Mouse (Mus musculus) left cerebral cortex, postnatal 4 days (tissue): ENCODE measurements at regions not wholly inside any gene's neighbourhood (a gene's known extent, or its start where the extent isn't known, plus 50 kb on each side); places are given as distances from the start of the nearest gene placed in this dataset.

ENCODE experiments used
- DNase-seq: peaks from one replicate; pipeline ENCODE4 v3.0.0-alpha.2; 2022
- intact Hi-C: fragments of 180-260 bp; cut with DNase I; formaldehyde crosslinking; loops from one replicate; pipeline ENCODE4 v1.15.1; 2025

DNA sequence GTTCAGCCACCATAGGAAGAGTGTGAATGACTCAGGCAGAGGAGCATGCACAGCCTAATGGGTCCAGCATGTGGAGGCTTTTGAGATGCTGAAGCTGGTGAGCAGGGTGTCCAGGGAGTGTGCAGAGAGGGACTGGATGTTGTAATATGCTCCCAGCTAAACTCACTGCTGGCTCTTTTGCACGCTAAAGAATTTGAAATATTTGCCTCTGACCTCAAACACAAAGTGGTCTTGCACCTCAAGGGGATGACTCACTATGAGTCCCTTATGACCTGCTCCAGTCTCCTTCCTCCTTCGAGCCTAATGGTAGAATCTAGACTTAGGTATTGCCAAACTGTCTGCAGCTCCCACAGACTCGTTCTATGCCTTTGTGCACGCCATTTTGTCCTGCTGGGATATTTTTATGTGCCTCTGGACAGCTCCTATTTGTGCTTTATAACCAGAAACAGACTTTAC is 55.0 kb upstream of the Slit3 start:
- no peak for DNase-seq
- intact Hi-C loops: no loop called here

DNA sequence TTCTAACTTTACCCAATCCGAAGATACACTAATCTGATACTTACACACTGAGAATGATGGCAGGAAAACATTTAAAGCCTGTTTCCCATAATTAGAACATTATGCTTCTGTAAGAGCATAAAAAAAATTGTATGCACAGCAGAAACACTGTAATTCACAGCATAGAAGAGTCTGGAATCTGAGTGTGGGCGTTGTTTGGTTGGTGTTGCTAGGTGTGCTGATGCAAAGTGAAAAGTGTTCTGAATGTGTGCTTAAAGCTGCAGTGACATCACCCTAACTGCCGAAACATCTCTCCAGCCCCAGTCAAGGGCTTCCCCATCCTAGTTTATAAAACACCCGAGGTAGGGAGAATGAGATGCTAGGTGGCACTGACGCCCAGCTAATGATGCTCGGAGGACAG is 63.2 kb upstream of the Slit3 start:
- no peak for DNase-seq
- intact Hi-C loops: no loop called here

DNA sequence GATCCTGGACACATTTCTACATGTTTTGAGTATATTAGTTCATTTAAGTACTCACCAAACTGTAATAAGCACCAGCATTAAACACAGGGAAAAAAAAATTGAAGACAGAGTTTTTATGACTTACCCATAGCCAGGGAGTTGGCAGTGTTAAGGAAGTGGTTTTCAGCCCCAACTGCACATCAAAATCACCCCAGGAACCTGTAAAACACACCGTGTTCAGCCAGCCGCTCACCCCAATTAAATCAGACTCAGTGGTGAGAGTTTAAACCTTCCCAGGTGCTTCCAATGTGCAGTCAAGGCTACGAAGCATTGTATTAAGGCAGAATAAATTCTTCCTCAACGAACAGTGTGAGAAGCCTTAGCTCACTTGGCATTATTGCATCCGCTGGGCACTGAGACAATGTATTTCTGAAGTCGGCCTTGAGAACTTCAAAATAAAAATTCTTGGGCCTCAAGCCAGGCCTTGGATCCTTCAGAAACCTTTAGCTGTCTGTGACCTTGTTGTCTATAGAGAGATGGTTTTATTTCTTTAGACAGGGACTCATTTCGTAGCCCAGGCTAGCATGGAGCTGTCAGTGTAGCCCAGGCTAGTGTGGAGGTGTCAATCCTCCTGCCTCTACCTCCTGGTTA is 65.4 kb upstream of the Slit3 start:
- DNase-seq: no peak
- intact Hi-C loops: no loop called here

DNA sequence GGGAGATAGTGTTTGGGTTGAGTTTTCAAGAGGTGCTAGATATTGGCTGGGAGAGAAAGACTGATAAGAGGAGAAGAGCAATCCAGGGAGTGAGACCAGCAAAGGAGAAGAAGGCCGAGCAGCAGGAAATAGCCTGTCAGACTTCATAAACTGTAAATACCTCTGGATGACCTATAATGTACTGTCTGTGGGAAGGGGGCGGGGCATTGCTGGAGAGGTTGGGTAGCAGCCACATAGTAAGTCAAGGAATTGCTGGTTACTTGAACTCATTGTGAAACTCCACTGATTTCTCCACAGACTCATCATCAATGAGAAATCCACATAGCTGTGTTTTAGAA is 67.4 kb upstream of the Slit3 start:
- DNase-seq: no peak
- intact Hi-C loops: no loop called here

DNA sequence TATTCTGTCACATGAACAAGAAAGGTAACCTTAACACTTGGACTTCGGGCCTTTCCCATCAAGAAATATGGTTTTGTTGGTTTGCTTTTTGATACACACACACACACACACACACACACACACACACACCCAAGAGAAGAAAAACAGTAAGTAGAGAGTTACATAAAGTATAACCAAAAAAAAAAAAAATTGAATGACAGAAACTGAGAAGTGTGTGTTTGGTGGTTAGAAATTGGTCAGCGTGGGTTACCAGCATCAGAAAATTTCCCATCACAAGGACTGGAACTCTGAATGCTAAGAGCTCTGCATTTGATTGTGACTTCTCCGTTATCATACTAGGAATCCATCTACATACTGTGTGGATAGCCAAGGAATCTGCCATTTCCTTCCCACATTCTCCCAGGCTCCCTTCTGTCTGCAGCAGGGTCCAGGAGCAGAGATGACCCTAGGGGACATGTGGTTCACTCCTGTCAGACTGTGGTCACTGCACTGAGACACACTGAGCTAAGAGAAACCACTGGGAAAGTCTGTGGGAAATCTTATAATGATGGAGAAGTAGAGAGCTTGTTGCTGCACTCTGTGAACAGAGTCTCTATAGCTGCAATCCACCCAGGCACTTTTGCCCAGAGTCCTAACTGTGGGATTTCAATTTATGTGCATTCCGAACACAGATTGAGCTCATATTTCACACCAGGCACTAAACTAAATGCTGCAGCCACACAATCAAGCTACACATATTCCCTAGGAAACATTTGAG is 68.0 kb upstream of the Slit3 start:
- intact Hi-C loops: no loop called here
- DNase-seq: no peak

DNA sequence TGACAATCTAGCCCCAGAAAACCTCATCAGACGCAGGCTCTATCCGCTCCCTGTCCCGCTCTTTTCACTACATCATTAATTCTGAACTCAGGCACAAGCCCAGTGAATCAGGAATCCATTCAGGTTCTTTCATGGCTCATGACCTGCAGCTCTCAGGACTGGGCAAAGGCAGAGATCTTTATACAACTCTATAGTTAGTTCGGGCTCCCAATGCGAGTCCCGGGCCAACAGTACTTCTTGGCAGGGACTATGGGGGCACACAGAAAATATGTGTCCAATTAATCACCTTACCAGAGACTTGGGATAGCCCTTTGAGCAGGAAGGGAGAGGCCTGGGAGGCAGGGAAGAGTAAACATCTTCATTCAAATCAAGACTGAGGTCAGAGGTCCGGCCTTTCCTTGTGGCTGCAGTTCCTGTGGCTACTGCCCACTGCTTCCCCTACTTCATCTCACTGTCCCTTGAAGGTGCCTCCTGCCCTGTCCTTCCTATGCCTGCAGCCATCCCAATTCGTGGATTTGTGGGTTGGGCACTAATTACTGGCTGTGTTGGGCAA is 71.3 kb upstream of the Slit3 start:
- no peak for DNase-seq
- intact Hi-C loops: no loop called here

DNA sequence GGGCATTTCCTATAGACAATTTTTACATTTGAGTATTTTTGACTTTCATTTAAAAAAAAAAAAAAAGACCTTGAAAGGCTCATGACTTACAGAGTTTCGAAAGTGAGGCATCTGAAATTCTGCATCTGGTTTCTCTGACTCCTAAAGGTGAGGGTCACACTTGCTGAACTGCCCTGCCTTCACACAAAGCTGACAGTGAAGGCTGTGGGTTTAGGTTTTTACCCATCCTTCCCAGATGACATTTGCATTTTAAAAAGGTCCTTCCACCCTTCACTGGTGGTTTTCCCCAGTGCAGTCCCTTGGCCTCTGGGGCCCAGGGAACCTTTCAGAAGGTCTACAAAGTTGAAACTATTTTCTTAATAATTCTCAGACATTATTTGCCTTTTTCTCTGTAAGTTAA is 76.4 kb upstream of the Slit3 start:
- no peak for DNase-seq
- intact Hi-C loops: no loop called here

DNA sequence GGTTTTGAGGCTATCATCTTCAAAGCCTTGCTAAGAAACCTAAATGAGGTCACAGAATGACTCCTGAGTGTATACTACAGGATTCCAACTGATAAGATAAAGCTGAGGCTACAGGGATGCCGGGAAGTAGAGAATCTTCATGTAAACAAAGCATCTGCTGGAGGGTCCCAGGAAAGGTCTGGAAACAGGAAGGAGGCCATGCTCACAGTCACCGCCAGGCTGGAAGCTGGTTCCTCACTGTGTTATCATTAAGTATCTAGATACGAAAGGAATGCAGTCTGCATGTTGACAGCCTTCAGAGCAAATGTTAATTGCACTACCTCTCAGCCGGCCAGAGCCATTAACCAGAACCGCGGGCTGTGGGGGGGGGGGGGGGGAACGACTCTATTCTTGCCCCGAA is 96.6 kb upstream of the Slit3 start:
- DNase-seq: no peak
- intact Hi-C loops: no loop called here

DNA sequence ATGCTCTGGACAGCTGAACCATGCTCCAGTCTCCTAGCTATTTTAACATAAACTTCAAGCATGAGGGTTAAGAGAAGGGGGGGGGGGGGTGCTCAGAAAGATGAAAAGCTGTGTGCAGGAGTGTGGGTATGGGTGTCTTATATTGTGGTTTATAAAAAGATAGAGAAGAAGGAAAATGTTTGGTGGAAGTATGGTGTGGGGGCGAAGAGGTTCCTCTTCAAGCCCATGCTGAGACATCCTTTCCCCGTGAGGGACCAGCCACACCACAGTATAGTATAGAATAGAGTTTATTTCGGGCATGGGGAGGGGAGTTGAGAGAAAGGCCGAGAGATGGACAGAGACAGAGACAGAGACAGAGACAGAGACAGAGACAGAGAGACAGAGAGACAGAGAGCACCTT is 97.2 kb upstream of the Slit3 start:
- intact Hi-C loops: no loop called here
- DNase-seq: no peak

DNA sequence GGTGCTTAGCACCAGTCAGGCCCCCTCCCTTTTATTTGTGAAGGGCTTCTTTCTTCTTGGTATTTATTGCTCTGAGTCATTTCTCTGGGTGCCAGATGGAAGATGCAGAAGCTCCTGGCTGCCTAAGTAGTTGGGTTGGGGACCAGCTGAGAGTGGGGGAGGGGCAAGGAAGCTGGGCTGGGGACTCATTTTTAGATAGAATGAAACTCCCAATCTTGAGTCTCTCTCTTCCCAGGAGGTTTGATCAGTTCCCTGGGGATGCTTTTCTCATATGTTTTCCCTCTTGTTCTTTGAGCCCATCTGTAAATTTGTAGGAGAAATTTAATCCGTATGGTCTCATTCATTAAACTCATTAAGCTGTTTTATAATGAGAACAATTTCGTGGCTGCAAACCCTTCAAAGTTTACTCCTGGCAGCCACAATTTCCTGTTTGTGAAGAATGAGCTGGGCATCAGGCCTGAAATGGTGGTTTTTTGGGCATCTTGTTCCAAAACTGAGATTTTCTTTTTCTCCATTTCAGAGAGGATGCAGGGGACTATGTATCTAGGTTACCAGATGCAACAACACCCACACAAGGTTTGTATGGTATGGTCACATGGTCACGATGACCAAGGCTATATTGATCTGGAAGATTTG is 98.9 kb upstream of the Slit3 start:
- intact Hi-C loops: no loop called here
- peak; percentile 23 for DNase-seq

DNA sequence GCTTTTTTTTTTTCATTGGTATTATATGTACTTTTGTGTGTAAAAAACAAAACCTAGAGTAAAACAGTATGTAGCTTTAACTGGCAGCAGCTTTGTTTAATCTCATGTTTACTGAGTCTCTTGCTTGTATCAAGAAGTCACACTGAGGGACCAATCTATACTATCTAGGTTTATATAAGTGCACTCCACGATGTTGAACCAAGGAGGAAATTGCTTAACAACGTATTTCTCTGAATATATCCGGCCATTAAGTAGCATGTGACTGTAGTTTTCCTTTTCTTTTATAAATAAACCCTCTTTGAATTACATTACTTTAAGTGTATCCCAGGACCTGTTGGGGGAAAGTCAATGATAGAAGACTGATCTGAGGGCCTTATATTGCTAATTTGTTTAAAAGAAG is 104.0 kb upstream of the Slit3 start:
- intact Hi-C loops: no loop called here
- DNase-seq: no peak

DNA sequence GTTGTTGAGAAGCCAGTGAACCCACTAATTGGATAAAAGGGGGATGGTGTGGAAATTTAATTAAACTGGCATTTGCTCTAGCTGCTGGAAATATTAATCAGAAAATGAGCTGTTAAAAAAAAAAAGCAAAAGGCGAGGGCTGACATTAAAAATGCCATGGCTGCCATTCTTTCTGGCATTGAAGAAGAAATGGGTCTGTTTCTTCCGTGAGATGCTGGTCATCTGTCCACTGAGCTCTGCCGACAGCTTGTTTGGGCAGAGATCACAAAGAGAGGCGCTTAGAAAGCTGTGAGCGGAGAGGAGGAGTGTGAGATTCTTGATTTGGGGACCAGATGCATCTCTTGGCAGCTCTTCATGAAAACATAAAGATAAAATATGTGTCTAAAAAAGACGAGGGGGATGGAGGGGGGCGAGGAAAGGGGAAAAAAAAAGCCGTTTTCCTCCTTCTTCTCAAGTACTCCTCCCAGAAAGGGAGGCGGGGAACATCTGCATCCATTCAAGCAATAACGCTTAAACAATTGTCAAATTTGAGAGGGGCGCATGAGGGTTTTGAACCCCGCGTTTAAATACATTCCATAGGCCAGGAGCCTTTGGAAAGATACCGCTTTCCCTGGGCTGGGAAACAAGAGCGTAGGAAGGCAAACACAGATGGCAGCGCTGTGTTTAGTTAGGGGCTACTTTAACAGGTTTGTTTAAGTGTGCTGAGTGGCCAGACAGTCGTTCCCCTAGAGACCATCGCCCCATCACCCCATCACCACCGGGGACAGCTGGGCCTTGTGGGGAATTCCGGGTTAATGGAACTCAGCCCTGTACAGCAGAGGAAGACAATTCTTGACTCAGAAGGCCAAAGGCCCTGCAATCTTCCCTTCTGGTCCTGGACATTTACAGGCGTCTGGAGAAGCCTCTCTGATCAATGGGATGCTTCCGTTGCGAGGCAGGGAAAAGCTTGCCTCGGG is 109.2 kb upstream of the Slit3 start:
- DNase-seq: peak; percentile 5
- intact Hi-C loops: no loop called here

DNA sequence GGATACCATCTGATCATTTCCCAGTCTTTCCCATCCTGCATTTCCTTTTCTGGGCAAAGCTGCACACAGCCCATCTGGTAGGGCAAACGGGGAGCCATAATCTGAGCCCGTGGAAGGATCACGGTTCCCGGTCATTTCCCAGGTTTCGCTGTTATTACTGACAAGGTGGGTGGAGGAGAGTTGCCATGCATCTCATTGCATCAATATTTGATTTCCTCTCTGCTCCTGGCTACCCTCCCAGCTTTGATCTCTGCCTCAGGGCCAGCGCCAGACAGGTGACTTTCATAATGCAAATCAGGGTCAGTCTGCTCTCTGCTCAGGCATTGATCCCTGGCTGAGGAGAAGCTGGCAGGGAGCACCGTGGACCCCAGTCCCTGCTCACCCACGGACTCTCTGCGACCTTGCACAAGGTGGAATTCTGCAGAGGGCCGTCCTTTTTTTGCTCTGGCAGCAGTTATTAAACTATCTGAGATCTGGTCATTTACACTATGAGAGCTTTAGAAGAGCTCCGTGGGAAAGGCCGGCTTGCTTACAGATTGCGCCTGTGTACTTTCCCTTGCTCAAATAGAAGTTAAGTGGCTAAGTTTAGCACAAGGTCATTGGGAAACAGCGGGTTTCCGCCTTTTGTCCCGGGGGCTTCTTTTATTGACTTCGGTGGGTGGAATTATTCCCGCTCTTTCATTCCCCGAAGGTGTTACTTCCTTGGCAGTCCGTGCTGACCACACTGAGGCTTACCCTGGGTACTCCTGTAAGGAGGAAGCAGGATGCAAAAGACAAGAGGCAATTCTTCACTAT is 114.1 kb upstream of the Slit3 start:
- intact Hi-C loops: no loop called here
- DNase-seq: peak; percentile 27

DNA sequence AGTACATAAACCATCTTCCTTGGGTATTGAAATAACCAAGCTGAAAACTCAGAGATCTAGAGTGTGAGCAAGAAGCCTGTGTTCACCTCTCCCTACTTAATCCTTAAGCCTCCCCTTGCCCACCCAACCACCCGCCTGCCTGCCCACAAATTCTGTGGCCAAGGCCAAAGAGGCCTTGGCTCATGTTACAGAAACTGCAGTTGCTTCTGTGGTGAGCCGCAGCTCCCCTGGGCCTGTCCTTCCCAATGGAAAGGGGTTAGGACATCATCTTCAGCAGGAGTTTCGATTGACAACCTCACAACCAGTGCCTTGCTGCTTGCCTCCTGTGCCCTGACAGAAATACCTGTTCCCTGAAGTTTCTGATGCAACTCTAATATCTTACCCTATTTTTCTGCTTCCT is 115.9 kb upstream of the Slit3 start:
- intact Hi-C loops: no loop called here

DNA sequence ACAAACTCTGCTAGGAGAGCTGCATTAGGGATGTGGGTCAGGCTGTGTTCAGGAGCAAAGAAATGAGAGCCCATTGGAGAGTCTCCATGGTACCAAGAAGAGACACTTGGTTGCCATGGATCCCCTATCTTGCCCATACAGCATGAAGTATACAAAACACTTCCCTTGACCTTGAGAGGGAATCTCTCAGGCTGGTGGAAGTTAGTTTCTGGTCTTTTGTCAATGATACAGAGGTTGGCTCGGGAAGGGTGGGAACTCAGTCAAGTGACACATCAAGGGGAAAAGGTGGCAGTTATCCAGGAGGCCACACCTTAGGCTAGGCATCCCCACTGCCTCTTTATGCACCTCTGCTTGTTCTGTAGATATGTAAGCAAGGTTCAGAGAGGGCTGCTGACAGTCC is 116.6 kb upstream of the Slit3 start:
- intact Hi-C loops: no loop called here
- no peak for DNase-seq

More for the DNA sequence above, 115.9 kb upstream of the Slit3 start:
- no peak for DNase-seq

DNA sequence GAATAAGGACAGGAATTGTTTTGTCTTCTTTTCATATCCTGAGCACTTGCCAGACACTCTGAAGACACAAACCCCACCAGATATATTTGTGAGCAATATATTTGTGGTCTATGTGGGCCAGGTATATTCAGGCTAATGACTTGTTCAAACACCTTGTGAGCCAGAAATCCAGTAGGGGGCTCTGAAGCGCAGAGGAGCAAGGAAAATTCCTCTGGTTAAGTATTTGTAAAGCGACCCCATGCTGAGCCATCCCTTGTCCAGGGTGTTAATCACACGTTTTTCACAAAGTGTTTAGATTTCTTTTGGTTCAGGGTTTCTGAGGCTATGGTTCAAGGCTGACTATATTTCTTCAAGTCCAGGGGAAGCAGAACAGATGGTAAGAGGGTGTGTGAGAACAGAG is 117.1 kb upstream of the Slit3 start:
- no peak for DNase-seq
- intact Hi-C loops: no loop called here

DNA sequence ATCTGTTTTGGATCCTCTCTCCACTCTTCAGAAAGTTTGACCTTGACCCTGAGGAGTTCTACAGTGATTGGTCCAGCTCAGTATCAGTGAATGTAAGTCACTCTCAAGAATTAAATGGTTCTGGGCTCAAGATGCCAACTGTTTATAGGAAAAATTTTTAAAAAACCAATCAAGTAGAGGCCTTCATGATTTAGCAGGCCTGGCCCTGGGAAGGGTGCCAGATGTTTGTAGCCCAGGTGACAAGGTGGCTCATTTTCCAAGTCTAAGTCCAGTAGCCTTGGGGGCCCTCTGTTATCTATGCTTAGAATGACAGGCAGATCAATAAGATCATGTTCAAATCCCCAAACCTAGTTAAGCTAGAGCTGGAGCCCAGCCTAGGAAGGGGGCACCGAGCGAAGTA is 123.1 kb upstream of the Slit3 start:
- intact Hi-C loops: no loop called here
- DNase-seq: no peak

DNA sequence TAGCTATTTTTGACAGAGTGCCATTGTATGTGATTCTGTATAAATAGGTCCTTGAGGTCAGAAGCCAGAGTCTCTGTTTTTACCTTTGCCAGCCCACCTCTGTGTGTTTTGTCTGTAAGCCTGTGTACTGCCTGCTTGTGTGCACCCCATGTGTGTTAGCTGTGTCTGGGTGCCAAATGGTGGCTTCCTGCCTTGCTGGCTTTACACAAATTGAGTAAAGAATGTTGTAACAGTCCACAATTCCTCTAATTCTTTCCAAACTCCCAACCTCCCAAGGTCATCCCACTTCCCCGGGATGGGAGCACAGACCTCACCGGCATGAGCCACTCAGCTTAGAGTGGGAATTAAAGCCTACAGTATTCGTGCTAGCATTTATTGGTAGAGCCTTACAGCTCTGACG is 125.5 kb upstream of the Slit3 start:
- no peak for DNase-seq
- intact Hi-C loops: no loop called here

DNA sequence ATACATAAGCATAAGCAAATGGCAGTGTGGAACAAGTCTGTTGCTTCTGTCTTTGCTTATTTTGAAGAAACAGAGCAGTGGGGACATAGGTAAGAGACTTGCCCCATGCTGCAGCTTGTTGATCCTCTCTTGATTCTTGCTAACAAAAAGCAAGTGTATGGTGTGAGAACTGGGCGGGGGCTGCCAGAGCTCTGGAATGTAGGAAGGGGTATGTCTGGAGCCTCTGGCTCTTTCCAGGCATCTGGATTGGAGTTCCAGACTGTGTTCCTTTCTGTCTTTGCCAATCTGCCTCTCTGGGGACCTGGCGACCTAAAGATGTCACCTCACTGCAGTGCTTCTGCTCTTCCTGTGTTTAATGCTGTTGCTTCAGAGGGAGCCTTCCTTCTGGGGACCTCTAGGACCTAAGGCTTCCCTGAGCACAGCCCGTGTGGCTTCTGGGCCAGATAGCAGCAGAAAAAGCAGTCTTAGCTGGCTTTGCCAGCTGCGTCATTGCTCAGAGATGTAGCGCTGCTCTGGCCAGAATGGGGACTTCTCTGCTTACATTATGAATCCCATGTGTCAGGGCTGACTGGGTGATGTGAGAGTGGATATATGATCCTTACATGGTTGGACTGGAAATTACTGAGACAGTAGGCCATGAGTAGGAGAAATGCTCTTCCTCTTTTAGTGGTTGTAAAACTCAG is 138.1 kb upstream of the Slit3 start:
- DNase-seq: no peak
- intact Hi-C loops: no loop called here

DNA sequence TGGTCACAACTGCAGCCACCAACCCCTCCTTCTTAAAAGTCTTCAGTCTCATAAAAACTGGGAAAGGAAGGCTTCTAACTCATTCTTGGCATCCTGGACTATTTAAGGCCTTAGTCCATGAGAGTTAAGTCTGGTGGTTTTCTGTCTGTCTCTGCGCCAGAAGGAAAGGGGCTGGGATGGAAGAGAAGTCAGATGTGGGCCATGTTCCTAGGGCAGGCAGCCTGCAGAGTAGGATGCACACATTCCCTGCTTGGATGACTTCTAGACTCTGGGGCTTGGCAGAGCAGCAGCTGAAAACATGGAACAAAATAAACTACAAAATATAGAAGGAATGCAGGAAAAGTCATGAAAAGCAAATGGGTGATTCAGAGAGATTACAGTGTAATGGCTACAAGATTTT is 140.8 kb upstream of the Slit3 start:
- intact Hi-C loops: no loop called here
- DNase-seq: no peak
